Comparison of ENCODE assay signal across 2 mouse cellular contexts in genomic region chr5:117937186-117937585, GRCm38 (mm10).
"Had no signal": no experiment of that assay in that cellular context is flagged by ENCODE, and none has a peak within 500 bp of the region (broad histone marks: within the 10 kb centered on the region; RNA-seq: fewer than 3 reads in every experiment).

No protein-coding gene starts in this region.

- DNase-seq: retina, postnatal 1 day; thymus, postnatal 36 days had no signal
